Mouse (Mus musculus) frontal cortex, postnatal 36 days (tissue): ENCODE measurements at regions not wholly inside any gene's neighbourhood (a gene's known extent, or its start where the extent isn't known, plus 50 kb on each side); places are given as distances from the start of the nearest gene placed in this dataset.

Source experiments
- DNase-seq, 2 experiments: peaks; one replicate each; pipeline ENCODE4 v3.0.0; 2022; ENCODE audit warnings: low spot score in 2 of 2

DNA sequence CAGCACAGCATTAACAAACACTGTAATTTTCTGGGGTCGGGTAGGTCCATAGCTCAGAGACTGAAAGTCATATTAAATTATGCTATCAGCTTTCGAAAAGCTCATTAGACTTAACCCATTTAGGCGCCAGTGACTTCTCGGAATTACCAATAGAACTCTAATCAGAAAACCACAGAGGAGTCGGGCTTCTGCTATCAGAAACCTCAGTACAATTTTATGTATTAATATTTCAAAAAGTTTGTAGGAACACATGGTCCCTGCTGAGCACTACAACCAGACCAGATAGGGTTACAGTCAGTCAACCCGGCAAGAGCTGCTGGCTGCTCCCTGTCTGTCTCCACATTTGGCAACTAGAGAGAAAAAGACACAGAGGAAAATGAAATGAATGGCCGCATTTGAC is 647.3 kb upstream of the Pabpc4l start:
- no peak for DNase-seq

DNA sequence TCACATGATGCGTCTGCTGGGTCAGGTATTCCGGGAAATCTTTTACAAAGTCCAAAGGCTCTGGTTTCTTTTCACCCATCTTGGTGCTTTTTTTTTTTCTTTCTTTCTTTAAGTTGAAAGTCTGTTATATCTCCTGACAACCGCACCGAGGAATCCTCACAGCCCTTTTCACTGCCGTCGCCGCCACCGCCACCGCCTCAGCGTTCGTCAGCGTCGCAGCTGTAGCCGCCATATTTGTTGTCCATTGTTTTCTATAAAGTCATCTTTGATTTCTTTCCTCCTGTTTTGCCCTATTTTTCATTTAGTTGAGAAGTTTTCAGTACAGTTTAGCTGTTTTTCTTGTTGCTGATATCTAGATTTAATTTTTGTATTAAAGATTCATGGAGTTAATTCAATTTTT is 603.5 kb upstream of the Pabpc4l start:
- no peak for DNase-seq

DNA sequence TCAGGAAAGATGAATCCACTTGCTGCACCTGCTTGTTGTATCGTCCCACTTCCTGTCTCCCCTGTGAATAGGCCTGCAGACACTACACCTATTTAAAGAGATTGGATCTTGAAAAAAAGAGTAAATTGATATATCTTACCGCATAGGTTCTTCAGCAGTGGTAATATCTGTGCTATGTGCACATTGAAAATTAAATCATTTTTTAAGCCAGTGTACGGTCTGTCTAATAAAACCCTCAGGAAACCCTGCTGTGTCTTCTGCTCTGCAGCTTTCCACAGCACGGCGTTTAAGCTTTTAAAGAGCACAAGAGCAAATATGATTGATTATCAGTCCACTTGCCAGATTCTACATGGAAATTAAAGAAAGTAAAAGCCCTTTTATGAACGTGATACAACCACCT is 577.7 kb upstream of the Pabpc4l start:
- no peak for DNase-seq

DNA sequence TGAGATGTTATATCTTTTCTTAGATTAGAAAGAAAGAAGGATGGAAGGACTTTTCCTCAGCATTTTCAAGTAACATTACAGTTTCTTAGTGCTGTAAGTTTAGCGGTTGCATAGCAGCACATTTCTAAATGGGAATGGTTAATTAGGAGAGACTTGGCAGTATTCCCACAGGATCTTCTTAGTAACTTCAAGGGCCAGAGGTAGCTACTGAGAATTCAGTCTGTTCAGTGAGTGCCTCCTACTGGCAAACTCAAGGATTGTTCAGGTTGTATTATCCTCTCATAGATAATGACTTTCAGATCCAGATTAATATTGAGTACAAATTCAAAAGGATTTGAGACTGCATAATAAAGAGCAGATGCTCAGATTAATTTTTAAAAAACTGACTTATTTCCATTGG is 571.3 kb upstream of the Pabpc4l start:
- DNase-seq = no peak

DNA sequence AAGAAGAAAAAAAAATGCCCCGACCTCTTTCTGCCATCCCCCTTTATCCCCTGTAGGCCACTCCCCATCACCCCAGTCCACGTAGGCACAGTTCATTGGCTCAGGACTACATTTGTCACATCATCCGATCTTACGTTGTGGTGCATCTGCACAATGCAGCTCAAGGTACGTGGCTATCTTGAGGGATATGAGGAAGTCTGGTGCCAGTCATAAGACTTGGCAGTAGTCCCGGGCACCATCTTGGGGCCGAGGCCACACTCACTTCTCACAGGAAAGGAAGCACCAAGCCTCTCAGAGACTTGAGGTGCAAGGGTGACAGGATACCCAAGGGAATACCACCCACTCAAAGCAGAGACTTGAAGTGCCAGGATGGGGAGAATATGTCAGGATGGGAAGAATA is 570.5 kb upstream of the Pabpc4l start:
- no peak for DNase-seq

DNA sequence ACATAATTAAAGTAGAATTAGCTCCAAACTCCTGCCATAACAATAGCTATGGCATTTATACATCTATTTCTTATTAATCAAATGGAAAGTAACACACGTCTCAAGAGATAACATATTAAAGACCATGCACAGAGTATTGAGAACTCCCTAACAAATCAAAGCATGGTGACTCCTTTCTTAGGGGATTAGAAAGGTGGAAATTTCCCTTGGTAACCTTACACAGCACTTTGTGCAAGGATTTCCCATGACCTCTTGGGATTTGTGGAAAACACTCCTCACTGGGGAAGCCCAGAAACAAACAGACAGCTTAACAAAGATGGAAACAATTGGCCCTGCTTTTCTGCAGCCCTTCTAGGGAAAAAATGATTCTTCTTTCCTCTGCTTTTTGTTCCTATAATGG is 562.4 kb upstream of the Pabpc4l start:
- DNase-seq = no peak

DNA sequence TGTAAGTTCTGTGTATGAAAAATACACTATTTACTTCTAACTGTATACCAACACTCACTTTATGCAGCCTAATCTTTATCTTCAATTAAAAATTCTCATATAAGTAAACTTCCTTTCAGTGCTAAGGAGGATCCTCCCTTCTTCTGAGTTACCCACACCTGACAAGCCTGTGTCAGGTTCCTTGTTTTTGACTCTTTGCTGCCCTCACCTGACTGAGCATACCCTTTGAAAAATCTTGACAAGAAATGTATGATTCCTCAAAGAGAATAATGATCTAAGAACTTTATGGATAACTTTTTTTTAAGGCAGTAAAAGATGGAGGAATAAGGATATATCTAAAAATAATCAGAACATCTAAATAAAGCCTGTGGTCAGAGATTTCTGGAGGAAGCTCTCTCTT is 550.9 kb upstream of the Pabpc4l start:
- peak in 1 of 2 experiments; percentile 18 for DNase-seq

DNA sequence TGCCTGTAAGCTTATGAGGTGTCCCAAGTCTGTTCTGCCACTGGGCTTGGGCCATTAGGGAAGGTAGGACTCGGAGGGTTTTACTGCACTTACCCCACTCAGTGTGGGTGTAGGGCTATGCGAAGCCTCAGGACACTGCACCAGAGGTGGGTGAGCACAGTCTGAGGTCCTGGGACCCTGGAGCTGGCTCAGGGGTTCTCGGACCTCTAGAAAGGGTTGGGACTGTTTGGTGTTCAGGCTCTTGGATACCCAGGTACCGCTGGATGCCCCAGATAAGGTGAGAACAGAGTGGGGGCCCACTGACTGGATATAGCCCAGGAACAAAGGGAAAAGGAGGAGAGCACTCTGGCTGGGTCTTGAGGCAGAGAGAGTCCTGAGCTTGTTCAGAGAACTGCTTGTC is 522.7 kb upstream of the Pabpc4l start:
- DNase-seq = no peak

DNA sequence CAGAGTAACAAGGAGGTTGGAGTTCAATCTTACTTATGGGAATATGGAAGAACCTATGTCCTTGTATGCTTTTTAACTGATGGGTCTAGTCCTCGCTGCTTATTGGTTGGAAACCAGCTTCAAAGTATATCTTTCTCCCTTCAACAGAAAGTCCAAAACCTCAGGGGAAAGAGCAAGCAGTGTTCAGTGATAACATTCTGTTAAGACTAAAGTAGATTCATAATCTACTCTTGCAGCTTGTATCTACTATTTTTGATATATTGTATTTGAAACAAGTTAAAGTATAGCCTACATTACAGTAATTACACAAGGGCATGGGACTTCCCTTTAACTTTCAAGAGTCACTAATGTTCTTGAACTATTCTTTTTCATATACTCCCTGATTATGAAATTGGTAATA is 522.0 kb upstream of the Pabpc4l start:
- no peak for DNase-seq

DNA sequence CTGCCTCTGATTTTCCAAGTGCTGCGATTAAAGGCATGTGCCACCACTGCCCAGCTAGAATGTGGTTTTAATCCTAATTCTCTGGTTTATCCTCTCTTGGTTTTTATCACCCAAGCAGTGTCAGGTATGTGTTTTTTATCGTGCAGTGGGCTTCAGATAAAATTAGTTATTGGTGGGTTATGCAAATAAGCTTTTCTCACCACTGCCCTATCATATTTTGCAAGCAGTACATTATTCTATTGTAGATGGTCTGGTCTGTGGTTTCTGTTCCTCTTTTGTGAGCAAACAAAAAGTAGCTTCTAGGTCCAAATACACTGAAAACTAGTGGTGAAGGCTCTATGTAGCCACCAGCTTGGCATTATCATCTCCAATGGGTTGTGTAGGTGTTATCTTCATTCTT is 503.4 kb upstream of the Pabpc4l start:
- no peak for DNase-seq

DNA sequence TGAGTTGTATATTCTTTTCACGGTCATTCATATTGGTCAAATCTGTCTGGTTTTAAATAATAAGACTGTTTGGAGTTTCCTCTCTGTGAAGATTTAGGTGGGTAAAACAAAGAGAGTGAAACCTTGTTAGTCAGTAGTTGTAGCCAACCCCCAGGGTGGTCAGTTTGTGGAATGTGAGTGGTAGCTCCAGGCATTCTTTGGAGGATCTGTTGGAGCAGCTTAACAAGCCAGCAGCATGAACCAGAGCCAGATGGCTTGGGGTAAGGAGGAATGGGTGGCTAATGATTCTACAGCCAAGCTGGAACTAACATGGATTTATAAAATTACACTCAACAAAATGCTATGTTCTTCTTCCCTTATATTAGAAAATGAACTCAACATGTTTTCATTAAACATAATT is 489.7 kb upstream of the Pabpc4l start:
- no peak for DNase-seq

DNA sequence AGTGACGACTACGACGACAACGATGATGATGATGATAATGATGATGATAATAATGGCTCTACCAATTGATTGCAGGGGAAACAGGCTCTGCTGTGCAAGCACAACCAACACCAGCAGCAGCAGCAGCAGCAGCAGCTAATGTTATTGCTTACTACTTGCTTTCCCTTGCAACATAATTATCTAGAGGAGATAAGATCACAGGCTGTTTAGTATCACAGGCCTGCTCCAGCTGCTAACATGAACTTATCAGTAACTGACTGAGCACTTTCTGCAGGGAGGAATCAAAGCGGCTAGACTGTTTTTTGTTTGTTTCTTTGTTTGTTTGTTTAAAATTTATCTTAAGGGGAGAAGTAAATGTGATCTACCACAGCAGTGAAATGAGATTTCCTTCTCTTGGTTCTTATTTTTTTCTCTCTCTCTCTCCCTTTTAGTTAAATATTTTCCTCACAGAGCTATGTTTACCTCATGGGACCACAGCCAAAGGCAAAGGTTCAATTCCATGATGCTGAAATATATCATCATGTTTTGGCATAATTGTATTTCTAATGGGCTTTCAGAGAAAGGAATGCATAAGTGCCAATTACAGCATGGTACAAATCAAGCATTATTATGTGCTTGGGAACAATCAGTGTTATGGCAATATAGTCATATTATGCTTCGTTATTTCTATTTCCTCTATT is 443.2 kb upstream of the Pabpc4l start:
- DNase-seq = no peak

DNA sequence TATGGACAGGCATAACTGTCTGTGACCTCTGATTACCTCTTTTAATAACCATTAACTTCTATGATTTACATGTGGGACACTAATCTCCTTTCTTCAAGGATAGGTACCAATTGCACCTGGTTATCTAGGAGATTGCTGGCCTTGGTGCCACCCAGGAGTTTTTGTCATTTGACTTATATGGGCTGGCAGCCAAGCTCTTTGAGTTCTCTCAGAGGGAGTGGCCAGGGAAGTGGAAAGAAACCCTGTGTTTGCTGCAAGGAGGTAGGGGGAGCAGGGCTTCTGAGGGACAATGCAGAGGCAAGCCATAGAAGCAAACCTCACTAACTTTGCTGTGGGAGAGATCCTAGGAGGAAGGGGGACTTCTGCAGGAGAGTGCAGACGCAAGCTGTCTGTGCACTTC is 427.8 kb upstream of the Pabpc4l start:
- DNase-seq = no peak

DNA sequence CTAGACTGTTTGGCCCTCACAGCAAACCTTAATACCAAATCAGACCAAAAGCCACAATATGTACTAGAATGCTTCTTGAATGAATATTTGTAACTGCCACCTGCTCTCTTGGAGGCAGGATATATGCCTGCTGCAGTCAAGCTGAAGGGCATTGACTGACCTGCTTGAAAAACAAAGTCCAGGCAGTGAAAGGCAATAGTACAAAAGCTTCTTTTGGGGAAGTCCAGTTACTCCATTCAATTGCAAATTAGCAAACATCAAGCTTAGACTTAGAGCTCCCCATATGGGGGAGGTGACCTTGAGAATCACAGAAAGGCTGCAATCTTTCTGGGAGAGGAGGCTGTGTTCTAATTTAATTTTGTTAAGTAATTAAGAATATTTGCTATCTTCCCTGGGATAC is 422.9 kb upstream of the Pabpc4l start:
- no peak for DNase-seq

DNA sequence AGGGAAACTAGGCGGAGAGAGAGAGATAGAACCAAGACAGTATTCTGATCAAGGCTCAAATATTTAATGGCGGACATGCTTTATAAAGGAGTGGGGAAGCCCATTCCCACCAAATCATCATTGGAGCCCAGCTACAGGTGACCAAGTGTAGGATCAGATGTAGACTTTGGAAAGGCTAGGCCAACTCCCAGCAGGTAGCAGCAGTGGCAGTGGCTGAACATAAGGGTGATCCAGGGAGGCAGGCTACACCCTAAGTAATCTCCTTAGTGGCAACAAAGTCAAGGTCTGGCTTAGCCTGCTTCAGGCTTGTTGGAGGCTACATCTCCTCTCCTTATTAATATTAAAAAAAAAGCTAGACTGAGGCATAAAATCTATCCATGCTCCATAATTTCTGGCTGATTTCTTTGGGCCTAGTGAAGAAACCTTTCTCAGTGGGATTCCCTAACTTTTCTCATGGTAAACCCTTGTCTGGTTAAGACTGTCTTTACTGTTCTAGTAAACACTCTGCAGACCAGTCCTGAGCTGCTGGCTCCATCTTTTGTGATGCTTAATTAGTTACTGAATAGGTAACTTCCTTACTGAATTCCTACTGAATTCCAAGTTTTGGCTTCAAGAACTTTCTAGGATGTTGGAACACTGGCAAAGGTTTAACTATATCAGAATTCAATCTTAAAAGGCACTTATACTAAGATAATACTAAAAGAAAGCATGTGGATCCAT is 421.7 kb upstream of the Pabpc4l start:
- no peak for DNase-seq

DNA sequence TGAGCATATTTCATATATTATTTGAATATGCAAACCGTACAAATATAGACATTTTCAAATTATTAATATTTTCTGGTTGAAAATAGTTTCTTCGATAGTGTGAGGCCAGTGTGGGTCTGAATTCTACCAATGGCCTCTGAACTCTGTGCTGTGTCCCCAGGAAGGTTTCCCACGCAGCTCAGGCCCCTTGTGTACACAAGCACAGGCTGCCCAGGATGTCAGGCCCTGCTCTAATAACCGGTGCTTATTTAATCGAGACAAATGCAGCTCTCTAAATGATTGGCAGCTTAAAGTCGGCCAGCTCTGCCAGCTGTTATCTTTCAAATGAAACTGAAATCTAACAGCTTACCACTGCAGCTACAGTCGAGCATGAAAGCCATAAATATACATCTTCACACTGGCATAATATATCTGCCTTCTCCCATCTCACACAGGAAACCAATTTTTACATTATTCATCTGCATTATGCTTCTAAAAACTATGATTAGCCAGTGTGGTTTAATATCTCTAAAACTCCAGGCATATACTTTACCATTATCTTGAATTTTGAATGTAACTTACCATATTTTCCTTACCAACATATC is 400.5 kb upstream of the Pabpc4l start:
- no peak for DNase-seq

DNA sequence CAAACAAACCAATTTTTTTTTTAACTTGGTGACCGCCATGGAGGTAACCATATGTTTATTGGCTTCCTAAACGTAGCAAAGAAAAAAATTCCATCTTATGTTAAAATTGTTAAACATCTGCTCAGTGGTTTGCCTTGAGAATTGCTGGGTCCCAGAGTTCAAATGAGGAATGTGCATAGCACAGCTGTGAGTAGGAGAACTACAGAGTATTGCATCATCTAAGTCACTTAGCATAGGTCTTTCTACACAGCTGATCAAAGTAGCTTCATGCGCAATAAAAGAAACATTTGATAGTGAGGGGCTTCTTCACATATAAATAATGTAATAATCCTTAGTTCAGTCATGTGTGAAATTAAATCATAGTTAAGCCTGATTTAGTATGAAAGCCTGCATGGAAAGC is 380.7 kb upstream of the Pabpc4l start:
- DNase-seq = no peak
